Mouse (Mus musculus) lung, embryonic 14.5 days (tissue): ENCODE results near the gene Ltbp1. TPM values are rescaled to one million over a fixed set of nuclear protein-coding genes. Genes with fewer than 3 reads are reported as not detected.

Experiments used
- ATAC-seq: fragments of 200-750 bp; cut with Nextera tagmentation; 2 replicates; pipeline ENCODE4 v1.8.0; 2017; ENCODE audit warnings: mild to moderate bottlenecking, moderate TSS enrichment, moderate library complexity; ENCODE audit not compliant: insufficient read depth
- DNase-seq: peaks from one replicate; pipeline ENCODE4 v3.0.0-alpha.2; 2015
- H3K27ac ChIP-seq: fragments of 300-500 bp; sonication (generic); 2 replicates; pipeline ENCODE4 v1.5.1; 2014; ENCODE audit warnings: low read depth, mild to moderate bottlenecking, moderate library complexity
- H3K27me3 ChIP-seq: fragments of 300-500 bp; sonication (generic); 2 replicates; pipeline ENCODE4 v1.6.1; 2014; ENCODE audit warnings: low read length, control low read depth; ENCODE audit not compliant: insufficient read depth
- H3K36me3 ChIP-seq: fragments of 300-500 bp; sonication (generic); 2 replicates; pipeline ENCODE4 v1.6.1; 2014; ENCODE audit warnings: control low read depth; ENCODE audit not compliant: insufficient read depth
- H3K4me1 ChIP-seq: fragments of 300-500 bp; sonication (generic); 2 replicates; pipeline ENCODE4 v1.6.1; 2014; ENCODE audit warnings: antibody characterized with exemption, control low read depth; ENCODE audit not compliant: insufficient read depth
- H3K4me2 ChIP-seq: fragments of 300-500 bp; sonication (generic); 2 replicates; pipeline ENCODE4 v1.6.1; 2014; ENCODE audit warnings: mild to moderate bottlenecking
- H3K4me3 ChIP-seq: fragments of 300-500 bp; sonication (generic); 2 replicates; pipeline ENCODE4 v1.5.1; 2014; ENCODE audit warnings: low read depth, low read length
- H3K9ac ChIP-seq: fragments of 300-500 bp; sonication (generic); 2 replicates; pipeline ENCODE4 v1.6.1; 2014
- H3K9me3 ChIP-seq: fragments of 300-500 bp; sonication (generic); 2 replicates; pipeline ENCODE4 v1.6.1; 2016; ENCODE audit warnings: low read depth, low read length, control low read depth
- CTCF ChIP-seq: IDR thresholded peaks from 2 replicates; pipeline ENCODE4 v1.5.1; 2016; ENCODE audit warnings: antibody characterized with exemption, low read depth
- WGBS: fragments of 180-500 bp; shearing (Covaris S2); extraction: QIAGEN DNeasy Blood & Tissue Kit; methylation state at CpG from one replicate; pipeline ENCODE4 v1.1.7; 2014; 5-methylcytosine and 5-hydroxymethylcytosine counted together
- polyA plus RNA-seq: library from polyadenylated mRNA; unstranded; fragments of >200 nt; fragmentation: Nextera tagmentation; extraction: Ambion mirVana; gene quantifications from 2 replicates; pipeline ENCODE4 v1.2.1, GENCODE M21; 2014

Ltbp1 gene
- polyA plus RNA-seq, 1 experiment from 2014 or later: 33.8 TPM

DNA sequence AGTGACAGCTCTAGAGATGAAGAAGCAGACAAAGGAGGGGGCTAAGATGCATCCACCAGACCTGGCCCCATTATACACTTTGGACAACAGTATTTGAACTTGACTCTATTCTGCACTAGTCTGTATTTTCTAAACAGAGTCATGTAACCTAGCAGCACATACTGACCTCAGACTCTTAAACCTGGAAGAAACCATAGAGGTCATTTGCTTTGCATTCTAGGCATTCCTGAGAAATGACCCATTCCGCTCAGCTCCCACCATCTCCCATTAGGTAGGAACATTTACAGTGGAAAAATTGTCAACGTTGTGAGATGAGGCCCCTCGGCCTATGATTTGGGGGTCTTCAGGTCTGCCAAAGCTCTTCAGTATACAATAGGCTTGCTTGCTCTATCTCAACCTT lies 238.8 kb downstream of the Ltbp1 start:
- TF ChIP-seq CTCF: no peak
- ATAC-seq: no peak

DNA sequence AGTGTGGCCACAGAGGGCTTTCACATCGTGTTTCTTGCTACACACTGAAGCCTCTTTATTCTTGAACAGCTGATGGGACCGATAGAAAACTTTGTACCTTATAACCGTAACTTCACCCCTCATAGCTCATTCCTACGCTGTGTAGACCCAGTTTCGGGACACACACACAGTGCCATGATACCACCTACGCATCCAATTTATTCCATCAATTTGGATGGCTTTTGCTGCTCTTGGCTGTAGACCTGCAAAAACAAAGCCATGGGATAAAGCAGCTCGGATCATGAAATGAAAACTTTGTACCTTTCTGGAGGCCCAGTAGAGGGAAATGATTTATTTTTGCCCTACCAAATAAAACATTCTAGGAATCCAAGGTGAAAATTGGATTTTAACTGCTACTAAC lies 239.7 kb downstream of the Ltbp1 start:
- Histone ChIP-seq H3K4me3 (no peak overlapping the region), H3K4me2 (no peak overlapping the region), H3K9ac (no peak overlapping the region), H3K27ac (no peak overlapping the region), H3K4me1 (no peaks in the 10 kb centered on the region), H3K27me3 (no peaks in the 10 kb centered on the region), H3K36me3 (no peaks in the 10 kb centered on the region), H3K9me3 (no peaks in the 10 kb centered on the region)
- 91% methylated on average over 7 of the region's 7 CpGs for WGBS
- no peak for TF ChIP-seq CTCF
- no peak for ATAC-seq
- no peak for DNase-seq

More for the DNA sequence above, 238.8 kb downstream of the Ltbp1 start:
- no peak overlapping the region for H3K9ac ChIP-seq
- WGBS: 87% methylated on average over 3 of the region's 3 CpGs
- H3K4me2 ChIP-seq: no peak overlapping the region
- H3K9me3 ChIP-seq: no peaks in the 10 kb centered on the region
- no peaks in the 10 kb centered on the region for H3K4me1 ChIP-seq
- no peak for DNase-seq
- H3K4me3 ChIP-seq: no peak overlapping the region
- H3K36me3 ChIP-seq: no peaks in the 10 kb centered on the region
- no peaks in the 10 kb centered on the region for H3K27me3 ChIP-seq
- H3K27ac ChIP-seq: no peak overlapping the region

DNA sequence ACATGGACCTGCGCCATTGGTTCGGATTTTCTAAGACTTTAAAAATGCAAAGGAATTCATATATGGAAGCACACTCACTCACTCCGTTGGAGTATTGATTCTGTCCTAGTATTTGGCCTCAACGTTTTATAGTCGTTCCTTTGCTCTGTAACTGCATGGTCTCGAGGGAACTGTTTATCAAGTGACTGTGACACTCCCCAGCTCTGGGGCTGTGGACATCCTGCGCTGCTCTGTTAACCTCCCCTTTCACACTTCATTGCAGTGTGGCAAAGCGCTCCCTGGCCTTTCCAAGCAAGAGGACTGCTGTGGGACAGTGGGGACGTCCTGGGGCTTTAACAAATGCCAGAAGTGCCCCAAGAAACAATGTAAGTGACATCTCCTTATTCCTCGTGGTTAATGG lies 243.3 kb downstream of the Ltbp1 start:
- Histone ChIP-seq H3K4me1 (no peaks in the 10 kb centered on the region), H3K27me3 (no peaks in the 10 kb centered on the region), H3K9ac (no peak overlapping the region), H3K9me3 (no peaks in the 10 kb centered on the region), H3K4me3 (no peak overlapping the region), H3K27ac (no peak overlapping the region), H3K4me2 (no peak overlapping the region), H3K36me3 (no peaks in the 10 kb centered on the region)
- 48% methylated on average over 10 of the region's 10 CpGs for WGBS
- ATAC-seq (no peak), DNase-seq (peak; percentile 16)
- no peak for TF ChIP-seq CTCF

DNA sequence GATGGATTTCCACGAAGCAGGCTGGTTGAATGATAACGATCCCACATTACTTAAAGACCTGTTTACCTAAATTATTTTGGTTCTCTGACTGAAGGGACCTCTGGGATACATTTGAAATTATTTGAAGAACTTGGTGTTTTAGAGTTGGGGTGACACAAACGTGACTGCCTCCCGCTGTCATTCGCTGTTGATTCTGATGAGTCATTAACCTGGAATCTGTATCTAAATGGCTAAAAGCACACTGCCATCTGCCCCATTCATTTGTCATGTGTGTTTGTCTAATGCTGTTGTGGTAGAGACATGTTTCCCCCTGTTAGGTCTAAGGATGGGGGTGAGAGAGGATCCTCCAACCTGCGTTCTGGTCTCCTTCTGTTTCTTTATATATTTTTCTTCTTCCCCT lies 245.2 kb downstream of the Ltbp1 start:
- no peak for ATAC-seq
- 65% methylated on average over 6 of the region's 6 CpGs for whole genome bisulfite sequencing

DNA sequence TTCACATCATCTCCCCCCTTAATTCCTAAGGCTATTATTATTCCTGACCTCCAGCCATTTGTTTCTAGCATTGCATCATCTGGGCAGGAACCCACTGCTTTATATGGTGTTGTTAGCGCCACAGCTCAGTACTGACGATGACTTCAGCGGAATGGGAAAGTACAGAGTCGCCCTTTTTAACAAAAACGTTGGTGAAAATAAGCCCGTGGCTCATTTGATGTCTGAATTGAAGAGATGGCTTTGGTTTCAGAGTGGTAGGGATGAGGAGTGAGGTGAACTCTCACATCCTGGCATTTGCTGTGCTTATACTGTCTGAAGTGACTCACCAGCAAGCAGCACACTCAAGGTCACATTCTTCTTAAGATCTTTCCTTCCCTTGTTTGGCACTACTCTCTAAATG lies 245.7 kb downstream of the Ltbp1 start:
- DNase-seq (no peak), ATAC-seq (no peak)

More for the DNA sequence above, 245.2 kb downstream of the Ltbp1 start:
- Histone ChIP-seq H3K9ac (no peak overlapping the region), H3K4me1 (no peaks in the 10 kb centered on the region), H3K36me3 (no peaks in the 10 kb centered on the region), H3K27me3 (no peaks in the 10 kb centered on the region), H3K9me3 (no peaks in the 10 kb centered on the region), H3K4me2 (no peak overlapping the region), H3K27ac (no peak overlapping the region), H3K4me3 (no peak overlapping the region)
- no peak for TF ChIP-seq CTCF
- DNase-seq: no peak

DNA sequence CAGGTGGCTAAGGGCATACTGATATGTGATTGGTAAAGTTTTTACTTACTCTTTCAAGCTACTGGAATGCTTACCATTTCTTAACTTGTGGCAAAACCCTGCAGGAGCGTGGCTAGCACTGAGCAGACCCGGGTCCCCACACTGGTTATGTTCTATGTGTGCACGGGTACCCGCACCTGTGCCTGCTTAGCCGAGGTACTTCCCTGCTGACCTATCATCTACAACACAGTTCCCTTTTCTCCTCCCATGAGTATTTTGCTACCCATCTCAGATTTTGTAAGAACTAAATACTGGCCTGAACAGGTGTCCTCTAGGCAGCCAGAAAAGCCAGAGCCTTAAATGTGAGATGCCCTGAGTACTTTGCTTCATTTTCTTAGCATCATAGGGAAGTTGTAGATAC lies 247.2 kb downstream of the Ltbp1 start:
- H3K4me2 ChIP-seq: no peak overlapping the region
- H3K4me1 ChIP-seq: no peaks in the 10 kb centered on the region
- no peaks in the 10 kb centered on the region for H3K27me3 ChIP-seq
- H3K9ac ChIP-seq: no peak overlapping the region
- H3K36me3 ChIP-seq: no peaks in the 10 kb centered on the region
- ATAC-seq (no peak), DNase-seq (no peak)
- H3K4me3 ChIP-seq: no peak overlapping the region
- H3K9me3 ChIP-seq: no peaks in the 10 kb centered on the region
- no peak for TF ChIP-seq CTCF
- H3K27ac ChIP-seq: no peak overlapping the region
- 91% methylated on average over 5 of the region's 5 CpGs for WGBS

More for the DNA sequence above, 245.7 kb downstream of the Ltbp1 start:
- Histone ChIP-seq H3K27me3 (no peaks in the 10 kb centered on the region), H3K4me1 (no peaks in the 10 kb centered on the region), H3K36me3 (no peaks in the 10 kb centered on the region), H3K9me3 (no peaks in the 10 kb centered on the region), H3K27ac (no peak overlapping the region), H3K4me3 (no peak overlapping the region), H3K4me2 (no peak overlapping the region), H3K9ac (no peak overlapping the region)
- no peak for TF ChIP-seq CTCF
- 89% methylated on average over 6 of the region's 6 CpGs for WGBS

DNA sequence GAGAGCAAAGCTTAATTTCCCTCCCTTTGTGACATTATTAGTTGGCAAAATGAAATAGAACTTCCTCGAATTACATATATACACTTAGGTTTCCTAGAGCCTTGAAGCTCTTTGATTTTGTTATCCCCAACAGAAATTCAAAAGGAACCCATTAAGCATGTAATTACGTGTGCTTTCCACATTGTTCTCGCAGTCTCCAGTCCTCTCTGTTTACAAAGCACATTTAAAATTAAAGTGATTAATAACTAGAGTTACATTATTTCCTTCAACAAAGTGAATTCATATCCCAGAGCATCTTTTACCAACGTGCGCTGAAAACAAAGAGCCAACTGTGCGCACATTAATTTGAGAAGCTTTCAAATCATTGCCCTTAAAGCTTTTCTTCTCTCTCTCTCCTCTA lies 249.5 kb downstream of the Ltbp1 start:
- H3K27ac ChIP-seq: no peak overlapping the region
- 73% methylated on average over 6 of the region's 6 CpGs for WGBS
- H3K4me2 ChIP-seq: no peak overlapping the region
- H3K36me3 ChIP-seq: no peaks in the 10 kb centered on the region
- H3K4me3 ChIP-seq: no peak overlapping the region
- no peak for TF ChIP-seq CTCF
- ATAC-seq (no peak), DNase-seq (no peak)
- no peak overlapping the region for H3K9ac ChIP-seq
- no peaks in the 10 kb centered on the region for H3K9me3 ChIP-seq
- H3K4me1 ChIP-seq: no peaks in the 10 kb centered on the region
- H3K27me3 ChIP-seq: no peaks in the 10 kb centered on the region

DNA sequence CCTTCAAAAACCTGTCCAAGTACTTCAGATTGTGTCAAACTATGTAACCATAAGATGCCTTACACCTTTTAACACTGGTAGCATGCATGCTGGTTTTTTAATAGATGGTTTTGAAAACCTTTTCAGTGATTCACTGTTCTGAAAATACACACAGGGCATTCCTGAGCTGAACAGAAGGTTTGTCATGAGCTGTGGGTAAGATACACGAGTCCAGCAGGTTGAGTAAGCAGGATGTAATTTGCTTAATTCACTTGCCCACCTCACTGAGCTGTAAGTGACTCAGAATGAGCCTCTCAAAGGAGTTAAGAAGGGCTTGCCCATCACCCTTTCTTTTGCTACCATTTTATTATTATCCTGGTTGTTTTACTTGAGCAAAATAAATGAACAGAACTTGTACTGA lies 250.6 kb downstream of the Ltbp1 start:
- no peaks in the 10 kb centered on the region for H3K4me1 ChIP-seq

More for the DNA sequence above, 250.6 kb downstream of the Ltbp1 start:
- Histone ChIP-seq H3K9me3 (no peaks in the 10 kb centered on the region), H3K36me3 (no peaks in the 10 kb centered on the region), H3K4me2 (no peak overlapping the region), H3K27me3 (no peaks in the 10 kb centered on the region), H3K4me3 (no peak overlapping the region), H3K27ac (no peak overlapping the region), H3K9ac (no peak overlapping the region)
- TF ChIP-seq CTCF: no peak
- DNase-seq (no peak), ATAC-seq (no peak)
- 45% methylated on average over 1 of the region's 1 CpGs for WGBS
